In the genomic region with DNA sequence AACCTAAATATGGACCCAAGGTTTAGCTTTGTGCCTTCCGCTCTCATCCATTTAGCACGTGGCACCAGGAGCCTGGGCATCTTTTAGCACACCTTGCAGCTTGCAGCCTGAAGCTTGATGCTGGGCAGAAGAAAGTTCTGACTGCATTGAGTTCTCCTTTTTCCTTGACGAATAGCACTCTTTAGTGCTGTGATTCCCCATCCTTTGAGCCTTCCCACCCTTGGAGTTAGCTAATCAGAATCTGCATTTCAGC, we compare ENCODE assay signal across 15 mouse cellular contexts. TPM values are rescaled to one million over a fixed set of nuclear protein-coding genes. Genes with fewer than 3 reads are reported as not detected.
DNase-seq lines count a peak whose midpoint lies in the region; ATAC-seq and TF ChIP-seq lines count a peak whose summit lies in the region.
"Had no signal": no experiment of that assay in that cellular context is flagged by ENCODE, and none has a peak within 500 bp of the region (broad histone marks: within the 10 kb centered on the region; RNA-seq: fewer than 3 reads in every experiment).

No protein-coding gene starts in this region.

- no peak for TF ChIP-seq POLR2A in heart, adult 2 months (IDR thresholded peaks at IDR 0.05; ENCODE audit: insufficient read depth, low read depth, low read length)
- TF ChIP-seq POLR2A in MEL (IDR thresholded peaks at IDR 0.05; ENCODE audit: control insufficient read depth in 1 of 2, insufficient read depth in 1 of 2, low read depth in 1 of 2, low read length in 2 of 2, poor library complexity in 1 of 2) = no peak

- H3K9me3 ChIP-seq in heart, embryonic 13.5 days = no peaks in the 10 kb centered on the region
- H3K9me3 ChIP-seq in MEL (replicated peaks; ENCODE audit: insufficient read depth, low read length) = no peaks in the 10 kb centered on the region
- no peaks in the 10 kb centered on the region for H3K9me3 ChIP-seq in liver, embryonic 15.5 days (replicated peaks)
- H3K9me3 ChIP-seq: forebrain, embryonic 10.5 days; midbrain, embryonic 13.5 days had no signal

- 0 out of 2 replicates have a peak overlapping the region, but pooled peaks have one; percentile 62 for H3K9ac ChIP-seq in heart, embryonic 13.5 days
- no peak overlapping the region for H3K9ac ChIP-seq in heart, adult 2 months (ENCODE audit: low read depth, low read length)
- no peak overlapping the region for H3K9ac ChIP-seq in MEL (ENCODE audit: control insufficient read depth, low read depth, low read length, poor library complexity, severe bottlenecking)
- H3K9ac ChIP-seq in liver, embryonic 15.5 days = no peak overlapping the region
- H3K9ac ChIP-seq: midbrain, embryonic 13.5 days had no signal

- no peaks in the 10 kb centered on the region for H3K79me2 ChIP-seq in heart, adult 2 months (replicated peaks; ENCODE audit: control insufficient read depth, insufficient read depth, low read length)
- H3K79me2 ChIP-seq in MEL (ENCODE audit: control insufficient read depth, insufficient read depth, low read length, poor library complexity) = no peaks in the 10 kb centered on the region

- intact Hi-C loops in heart, adult 2 months (cut with DNase I) = no loop called here
- intact Hi-C loops in gastrocnemius, postnatal 36 days (cut with DNase I) = loop anchor here (10.0 kb wide), 1 partner anchor 434 kb away; no protein-coding TSS in a partner anchor

- TF ChIP-seq RAD21 in MEL (IDR thresholded peaks at IDR 0.05; ENCODE audit: low read depth, low read length) = no peak

- peak overlapping the region; percentile 81 for H3K27ac ChIP-seq in heart, embryonic 13.5 days (replicated peaks)
- H3K27ac ChIP-seq in heart, adult 2 months = no peak overlapping the region; the same call in 1 of the 2 replicates
- H3K27ac ChIP-seq in layer of hippocampus, adult 2 months = peak overlapping the region; percentile 87
- H3K27ac ChIP-seq in MEL (ENCODE audit: control insufficient read depth, low read depth, low read length) = peak overlapping the region; percentile 25
- H3K27ac ChIP-seq in liver, embryonic 15.5 days (replicated peaks) = no peak overlapping the region
- H3K27ac ChIP-seq: forebrain, embryonic 10.5 days; midbrain, embryonic 13.5 days had no signal

- TF ChIP-seq CTCF in heart, adult 2 months (IDR thresholded peaks at IDR 0.05) = no peak
- TF ChIP-seq CTCF in layer of hippocampus, adult 2 months (conservative IDR thresholded peaks at IDR 0.05) = no peak
- no peak for TF ChIP-seq CTCF in MEL (IDR thresholded peaks at IDR 0.05 in 2 of 3, conservative IDR thresholded peaks at IDR 0.05 in 1 of 3; ENCODE audit: control insufficient read depth in 1 of 3, insufficient read depth in 1 of 3, low read depth in 2 of 3, low read length in 3 of 3, poor library complexity in 1 of 3, severe bottlenecking in 1 of 3)

- peaks cover 56% of the 10 kb centered on the region for H3K27me3 ChIP-seq in heart, embryonic 13.5 days (replicated peaks)
- no peaks in the 10 kb centered on the region for H3K27me3 ChIP-seq in heart, adult 2 months (ENCODE audit: control insufficient read depth, insufficient read depth, low read length)
- H3K27me3 ChIP-seq in MEL (ENCODE audit: control insufficient read depth in 1 of 2, insufficient read depth in 2 of 2, low read length in 2 of 2) = no peaks in the 10 kb centered on the region
- no peaks in the 10 kb centered on the region for H3K27me3 ChIP-seq in liver, embryonic 15.5 days
- H3K27me3 ChIP-seq: midbrain, embryonic 13.5 days had no signal

- peak overlapping the region; percentile 68 for H3K4me2 ChIP-seq in heart, embryonic 13.5 days
- H3K4me2 ChIP-seq in liver, embryonic 15.5 days = peak overlapping the region; percentile 23; the same call in 1 of the 2 replicates
- H3K4me2 ChIP-seq: midbrain, embryonic 13.5 days had no signal

- 0 out of 2 replicates have a peak, but pooled peaks have one; percentile 1 for ATAC-seq in heart, embryonic 13.5 days (ENCODE audit: extremely low read depth, insufficient number of reproducible peaks, low FRiP score, low TSS enrichment)
- no peak for ATAC-seq in liver, embryonic 15.5 days (ENCODE audit: insufficient read depth)
- ATAC-seq: intestine, embryonic 16.5 days; midbrain, embryonic 13.5 days had no signal

- DNase-seq in heart, adult 2 months = no peak
- DNase-seq in layer of hippocampus, adult 2 months (ENCODE audit: low spot score in 2 of 2) = no peak
- DNase-seq in layer of hippocampus, postnatal 25 days (ENCODE audit: extremely low spot score in 1 of 2, low spot score in 1 of 2) = no peak
- peak; percentile 34 for DNase-seq in MEL (ENCODE audit: low read depth, low spot score)
- DNase-seq in gastrocnemius, postnatal 36 days = no peak
- DNase-seq: adrenal gland, adult 8-10 months; cerebellum, adult 18-20 months had no signal

- TF ChIP-seq EP300 in heart, adult 2 months (IDR thresholded peaks at IDR 0.05; ENCODE audit: insufficient read depth, low read depth, low read length) = no peak
- TF ChIP-seq EP300 in MEL (IDR thresholded peaks at IDR 0.05; ENCODE audit: low read depth in 1 of 2, low read length in 2 of 2) = no peak

- peak overlapping the region; percentile 42 for H3K4me3 ChIP-seq in heart, embryonic 13.5 days
- H3K4me3 ChIP-seq in heart, adult 2 months = no peak overlapping the region
- no peak overlapping the region for H3K4me3 ChIP-seq in layer of hippocampus, adult 2 months
- H3K4me3 ChIP-seq in MEL (ENCODE audit: control insufficient read depth in 1 of 2, insufficient read depth in 1 of 2, low read depth in 2 of 2, low read length in 2 of 2) = no peak overlapping the region
- no peak overlapping the region for H3K4me3 ChIP-seq in liver, embryonic 15.5 days (replicated peaks)
- H3K4me3 ChIP-seq: forebrain, embryonic 10.5 days; midbrain, embryonic 13.5 days had no signal

- 37% methylated on average over 3 of the region's 3 CpGs for WGBS in heart, embryonic 13.5 days
- WGBS in heart, adult 2 months = 38% methylated on average over 3 of the region's 3 CpGs
- WGBS in liver, embryonic 15.5 days (ENCODE audit: insufficient replicate concordance) = 37% methylated on average over 3 of the region's 3 CpGs

- peaks cover 70% of the 10 kb centered on the region for H3K4me1 ChIP-seq in heart, embryonic 13.5 days
- H3K4me1 ChIP-seq in heart, adult 2 months (ENCODE audit: control insufficient read depth, insufficient read depth, low read length) = peaks cover 13% of the 10 kb centered on the region
- H3K4me1 ChIP-seq in MEL (ENCODE audit: control insufficient read depth in 1 of 2, insufficient read depth in 2 of 2, low read length in 2 of 2) = peaks cover 8 to 41% of the 10 kb centered on the region in 2 experiments
- peaks cover 22% of the 10 kb centered on the region for H3K4me1 ChIP-seq in liver, embryonic 15.5 days (replicated peaks)

- peaks cover 30% of the 10 kb centered on the region for H3K36me3 ChIP-seq in heart, embryonic 13.5 days
- H3K36me3 ChIP-seq in heart, adult 2 months (ENCODE audit: control insufficient read depth, insufficient read depth, low read length) = no peaks in the 10 kb centered on the region
- H3K36me3 ChIP-seq in MEL (ENCODE audit: control insufficient read depth in 1 of 2, insufficient read depth in 2 of 2, low read length in 2 of 2) = peaks cover 0 to 31% of the 10 kb centered on the region in 2 experiments; a peak in 2 of 4 replicates
- H3K36me3 ChIP-seq in liver, embryonic 15.5 days (replicated peaks) = peaks cover 76% of the 10 kb centered on the region

TF ChIP-seq in MEL, 35 proteins besides CTCF, POLR2A, EP300 and RAD21:
- TF ChIP-seq ZKSCAN1 (IDR thresholded peaks at IDR 0.05; ENCODE audit: low read depth, low read length) (no peak), ZC3H11A (IDR thresholded peaks at IDR 0.05; ENCODE audit: low read depth, low read length) (no peak), SIN3A (IDR thresholded peaks at IDR 0.05; ENCODE audit: low read length) (no peak), USF2 (IDR thresholded peaks at IDR 0.05; ENCODE audit: borderline replicate concordance in 1 of 2, insufficient read depth in 1 of 2, low read depth in 1 of 2, low read length in 2 of 2) (no peak), MYC (IDR thresholded peaks at IDR 0.05; ENCODE audit: low read depth, low read length) (no peak)

RNA-seq across cellular contexts. Expression of a gene that starts 27.7 kb away (rescaled TPM):
- polyA plus RNA-seq in heart, embryonic 13.5 days (2015; fragmentation: Nextera tagmentation; extraction: Ambion mirVana) = not detected in 2 replicates
- not detected for total RNA-seq in heart, adult 2 months (2021)
- polyA plus RNA-seq in heart, adult 2 months (2012; rRNA removed) = not detected in 2 replicates
- 10 to 100 TPM; 18.6 to 26.3 TPM for total RNA-seq in layer of hippocampus, adult 2 months (2021)
- total RNA-seq in layer of hippocampus, postnatal 25 days (2021) = 10 to 100 TPM; 20.0 to 20.7 TPM
- total RNA-seq in MEL (2012; rRNA removed) = 0.12 and 0.16 TPM in 2 replicates
- polyA plus RNA-seq in MEL (2012; ENCODE audit: insufficient read depth in 1 of 2, insufficient read length in 2 of 2, low read depth in 1 of 2, low replicate concordance in 2 of 2, missing spikeins in 1 of 2) = under 1 TPM in 1 of 2 experiments, not detected in 1; 0.17 TPM
- polyA plus RNA-seq in liver, embryonic 15.5 days (2015; fragmentation: Nextera tagmentation; extraction: Ambion mirVana) = 0.10 TPM in 1 of 2 replicates, not detected in the other
- not detected for total RNA-seq in gastrocnemius, postnatal 36 days (2021)
- total RNA-seq: common myeloid progenitor, adult 5-6 weeks; gastrocnemius, postnatal 4 days; liver, adult 2 months had no signal
- polyA plus RNA-seq: liver, adult 2 months had no signal

RNA-seq across cellular contexts. Expression of a gene that starts 32.6 kb away (rescaled TPM):
- 8.1 and 9.3 TPM in 2 replicates for polyA plus RNA-seq in heart, embryonic 13.5 days (2015; fragmentation: Nextera tagmentation; extraction: Ambion mirVana)
- under 1 TPM; 0.08 to 0.34 TPM for total RNA-seq in heart, adult 2 months (2021)
- polyA plus RNA-seq in heart, adult 2 months (2012; rRNA removed) = 0.23 and 0.56 TPM in 2 replicates
- under 1 TPM; 0.22 to 0.79 TPM for total RNA-seq in layer of hippocampus, adult 2 months (2021)
- under 1 TPM; 0.26 to 0.37 TPM for total RNA-seq in layer of hippocampus, postnatal 25 days (2021)
- 6.9 and 8.4 TPM in 2 replicates for total RNA-seq in MEL (2012; rRNA removed)
- 1 to 10 TPM in 1 of 2 experiments, not detected in 1; 9.0 TPM for polyA plus RNA-seq in MEL (2012; ENCODE audit: insufficient read depth in 1 of 2, insufficient read length in 2 of 2, low read depth in 1 of 2, low replicate concordance in 2 of 2, missing spikeins in 1 of 2)
- polyA plus RNA-seq in liver, embryonic 15.5 days (2015; fragmentation: Nextera tagmentation; extraction: Ambion mirVana) = 8.6 and 8.7 TPM in 2 replicates
- total RNA-seq in gastrocnemius, postnatal 36 days (2021) = under 1 TPM; 0.13 to 0.37 TPM

Comparison
In these comparisons a context has a peak if more than half of its experiments do, and no peak if none do; other contexts are left out.
1. H3K27ac ChIP-seq: peak in heart, embryonic 13.5 days (single experiment), layer of hippocampus, adult 2 months (single experiment) and MEL (single experiment); none in heart, adult 2 months (single experiment) and liver, embryonic 15.5 days (single experiment).
2. RNA of a gene that starts 27.7 kb away (total RNA-seq): 18.6 to 26.3 TPM in layer of hippocampus, adult 2 months and 20.0 to 20.7 TPM in layer of hippocampus, postnatal 25 days; 0.12 to 0.16 TPM in MEL, not detected in heart, adult 2 months and not detected in gastrocnemius, postnatal 36 days; every median in the first group is over 10 times any median in the second.